ENCODE assay signal across 7 mouse cellular contexts in genomic region chr15:82224602-82225215, GRCm38 (mm10). TPM values are rescaled to one million over a fixed set of nuclear protein-coding genes. Genes with fewer than 3 reads are reported as not detected.
A peak's percentile ranks its signal among the peaks of the same experiment; 100 is the strongest.
DNase-seq lines count a peak whose midpoint lies in the region; ATAC-seq and TF ChIP-seq lines count a peak whose summit lies in the region.

No protein-coding gene starts in this region.

- no peak for ATAC-seq in hindbrain, embryonic 12.5 days (ENCODE audit: low FRiP score)
- ATAC-seq in CD4-positive, CD25-positive, alpha-beta regulatory T cell, adult 4 months = no peak

- H3K27ac ChIP-seq in spleen, adult 2 months (ENCODE audit: insufficient read depth, low read length) = peak overlapping the region; percentile 84
- no peak overlapping the region for H3K27ac ChIP-seq in hindbrain, embryonic 12.5 days

- H3K4me2 ChIP-seq in hindbrain, embryonic 12.5 days (replicated peaks) = peak overlapping the region; percentile 69

- no peak for DNase-seq in spleen, adult 2 months (ENCODE audit: low read depth in 1 of 2, low spot score in 2 of 2)
- no peak for DNase-seq in spleen, adult 12 weeks (ENCODE audit: low spot score)
- no peak for DNase-seq in layer of hippocampus, postnatal 36 days
- DNase-seq in right cerebral cortex, postnatal 25 days = no peak

- H3K4me1 ChIP-seq in spleen, adult 2 months (ENCODE audit: control insufficient read depth, insufficient read depth, insufficient read length) = peaks cover 41% of the 10 kb centered on the region; the same call in 1 of the 2 replicates
- H3K4me1 ChIP-seq in hindbrain, embryonic 12.5 days = peaks cover 19% of the 10 kb centered on the region
- H3K4me1 ChIP-seq in megakaryocyte, embryonic 14.5 days = peaks cover 30% of the 10 kb centered on the region

- H3K36me3 ChIP-seq in spleen, adult 2 months (ENCODE audit: control insufficient read depth, insufficient read depth, low read length) = peaks cover 5% of the 10 kb centered on the region; the same call in 1 of the 2 replicates
- H3K36me3 ChIP-seq in hindbrain, embryonic 12.5 days = no peaks in the 10 kb centered on the region
- H3K36me3 ChIP-seq in megakaryocyte, embryonic 14.5 days (replicated peaks; ENCODE audit: low read length) = no peaks in the 10 kb centered on the region

- no peak for TF ChIP-seq CTCF in spleen, adult 2 months (IDR thresholded peaks at IDR 0.05; ENCODE audit: extremely low read depth, insufficient read depth, insufficient read length, insufficient replicate concordance)

- H3K4me3 ChIP-seq in spleen, adult 2 months (ENCODE audit: extremely low read depth, insufficient read depth, insufficient read length) = peak overlapping the region; percentile 67; the same call in 1 of the 2 replicates
- peak overlapping the region; percentile 30 for H3K4me3 ChIP-seq in hindbrain, embryonic 12.5 days
- peak overlapping the region; percentile 90 for H3K4me3 ChIP-seq in megakaryocyte, embryonic 14.5 days (replicated peaks)

- WGBS in spleen, adult 2 months = 30% methylated on average over 7 of the region's 7 CpGs
- 31% methylated on average over 7 of the region's 7 CpGs for WGBS in hindbrain, embryonic 12.5 days

- TF ChIP-seq POLR2A in spleen, adult 2 months (IDR thresholded peaks at IDR 0.05; ENCODE audit: low read depth, low read length) = no peak

- peak overlapping the region; percentile 49; the same call in 1 of the 2 replicates for H3K9ac ChIP-seq in hindbrain, embryonic 12.5 days

- no peaks in the 10 kb centered on the region for H3K27me3 ChIP-seq in spleen, adult 2 months (ENCODE audit: control insufficient read depth, insufficient read depth, low read length)
- peaks cover 39% of the 10 kb centered on the region for H3K27me3 ChIP-seq in hindbrain, embryonic 12.5 days
- H3K27me3 ChIP-seq in megakaryocyte, embryonic 14.5 days (replicated peaks) = peaks cover 65% of the 10 kb centered on the region

- H3K9me3 ChIP-seq in hindbrain, embryonic 12.5 days (replicated peaks) = no peaks in the 10 kb centered on the region
- no peaks in the 10 kb centered on the region for H3K9me3 ChIP-seq in megakaryocyte, embryonic 14.5 days

RNA-seq across cellular contexts. Expression of gene Tnfrsf13c, which starts 0.5 kb away (rescaled TPM):
- polyA plus RNA-seq in spleen, adult 2 months (2012; rRNA removed) = 120 and 179 TPM in 2 replicates
- polyA plus RNA-seq in hindbrain, embryonic 12.5 days (2016; fragmentation: Nextera tagmentation; extraction: Ambion mirVana) = 0.18 and 0.34 TPM in 2 replicates
- not detected in 2 replicates for polyA plus RNA-seq in megakaryocyte, embryonic 14.5 days (2012; ENCODE audit: insufficient read depth, low replicate concordance)
- under 1 TPM; 0.30 to 0.62 TPM for total RNA-seq in layer of hippocampus, postnatal 36 days (2021)
- 10 to 100 TPM in 1 of 2 experiments, 1 to 10 TPM in 1; 2.2 to 10.5 TPM for polyA plus RNA-seq in CD4-positive, CD25-positive, alpha-beta regulatory T cell, adult 4 months (2017; shearing (Covaris generic))

RNA-seq across cellular contexts. Expression of gene Shisa8, which starts 12.1 kb away (rescaled TPM):
- 5.4 and 14.7 TPM in 2 replicates for polyA plus RNA-seq in spleen, adult 2 months (2012; rRNA removed)
- polyA plus RNA-seq in hindbrain, embryonic 12.5 days (2016; fragmentation: Nextera tagmentation; extraction: Ambion mirVana) = 1.6 and 1.7 TPM in 2 replicates
- 0.89 TPM in 1 of 2 replicates, not detected in the other for polyA plus RNA-seq in megakaryocyte, embryonic 14.5 days (2012; ENCODE audit: insufficient read depth, low replicate concordance)
- under 1 TPM; 0.72 to 0.76 TPM for total RNA-seq in layer of hippocampus, postnatal 36 days (2021)
- not detected for polyA plus RNA-seq in CD4-positive, CD25-positive, alpha-beta regulatory T cell, adult 4 months (2017; shearing (Covaris generic))

RNA-seq across cellular contexts. Expression of gene Cenpm, which starts 19.8 kb away (rescaled TPM):
- polyA plus RNA-seq in spleen, adult 2 months (2012; rRNA removed) = 10.2 and 16.8 TPM in 2 replicates
- 51.1 and 51.4 TPM in 2 replicates for polyA plus RNA-seq in hindbrain, embryonic 12.5 days (2016; fragmentation: Nextera tagmentation; extraction: Ambion mirVana)
- 9.2 and 32.0 TPM in 2 replicates for polyA plus RNA-seq in megakaryocyte, embryonic 14.5 days (2012; ENCODE audit: insufficient read depth, low replicate concordance)
- total RNA-seq in layer of hippocampus, postnatal 36 days (2021) = 1 to 10 TPM; 2.7 to 4.0 TPM
- polyA plus RNA-seq in CD4-positive, CD25-positive, alpha-beta regulatory T cell, adult 4 months (2017; shearing (Covaris generic)) = 10 to 100 TPM in 1 of 2 experiments, 1 to 10 TPM in 1; 6.7 to 18.5 TPM

RNA-seq across cellular contexts. Expression of gene 1500009C09Rik, which starts 27.5 kb away (rescaled TPM):
- polyA plus RNA-seq in spleen, adult 2 months (2012; rRNA removed) = 0.05 and 0.08 TPM in 2 replicates
- polyA plus RNA-seq in hindbrain, embryonic 12.5 days (2016; fragmentation: Nextera tagmentation; extraction: Ambion mirVana) = 1.3 and 1.6 TPM in 2 replicates
- 0.06 TPM in 1 of 2 replicates, not detected in the other for polyA plus RNA-seq in megakaryocyte, embryonic 14.5 days (2012; ENCODE audit: insufficient read depth, low replicate concordance)
- total RNA-seq in layer of hippocampus, postnatal 36 days (2021) = 100 to 1,000 TPM in 1 of 2 experiments, 10 to 100 TPM in 1; 98.3 to 115 TPM
- not detected for polyA plus RNA-seq in CD4-positive, CD25-positive, alpha-beta regulatory T cell, adult 4 months (2017; shearing (Covaris generic))

RNA-seq across cellular contexts. Expression of gene Sept3, which starts 50.0 kb away (rescaled TPM):
- 1.6 and 1.8 TPM in 2 replicates for polyA plus RNA-seq in spleen, adult 2 months (2012; rRNA removed)
- 234 and 254 TPM in 2 replicates for polyA plus RNA-seq in hindbrain, embryonic 12.5 days (2016; fragmentation: Nextera tagmentation; extraction: Ambion mirVana)
- 0.62 TPM in 1 of 2 replicates, not detected in the other for polyA plus RNA-seq in megakaryocyte, embryonic 14.5 days (2012; ENCODE audit: insufficient read depth, low replicate concordance)
- 100 to 1,000 TPM; 608 to 622 TPM for total RNA-seq in layer of hippocampus, postnatal 36 days (2021)
- polyA plus RNA-seq in CD4-positive, CD25-positive, alpha-beta regulatory T cell, adult 4 months (2017; shearing (Covaris generic)) = not detected

Comparison
In these comparisons a context has a peak if more than half of its experiments do, and no peak if none do; other contexts are left out.
1. H3K4me3 ChIP-seq: peak in every context shown above with its lines; median percentile 90 in megakaryocyte, embryonic 14.5 days; 67 in spleen, adult 2 months; 30 in hindbrain, embryonic 12.5 days.
2. RNA of gene Tnfrsf13c, which starts 0.5 kb away (polyA plus RNA-seq): 120 to 179 TPM in spleen, adult 2 months; 2.2 to 10.5 TPM in CD4-positive, CD25-positive, alpha-beta regulatory T cell, adult 4 months, 0.18 to 0.34 TPM in hindbrain, embryonic 12.5 days and not detected in megakaryocyte, embryonic 14.5 days; every median in the first group is over 10 times any median in the second.